Mouse (Mus musculus) brain, embryonic 18.5 days (tissue): ENCODE results near the gene Adap1.

Experiments
- DNase-seq: peaks from one replicate; pipeline ENCODE4 v3.0.0-alpha.2; 2012; ENCODE audit warnings: low read depth, low spot score

Gene Adap1

GRCm38 (mm10) chr5:139325395-139325966 lies at the start of gene Adap1:
Adap1 (minus strand) TSS chr5:139325622.
- no peak for DNase-seq

GRCm38 (mm10) chr5:139374841-139375240 lies 49.4 kb upstream of the Adap1 start:
- DNase-seq, result no peak

GRCm38 (mm10) chr5:139373889-139374444 lies 48.5 kb upstream of the Adap1 start:
- DNase-seq, result no peak

- no peak for DNase-seq
Measured at GRCm38 (mm10) chr5:139373126-139373525, 47.7 kb upstream of the Adap1 start.

GRCm38 (mm10) chr5:139371631-139372401 lies 46.4 kb upstream of the Adap1 start:
- peak; percentile 72 for DNase-seq

- no peak for DNase-seq
Measured at GRCm38 (mm10) chr5:139371118-139371517, 45.7 kb upstream of the Adap1 start.

- no peak for DNase-seq
Measured at GRCm38 (mm10) chr5:139370336-139370735, 44.9 kb upstream of the Adap1 start.

- no peak for DNase-seq
Measured at GRCm38 (mm10) chr5:139368638-139369320, 43.4 kb upstream of the Adap1 start.

- DNase-seq, result no peak
Measured at GRCm38 (mm10) chr5:139367884-139368458, 42.5 kb upstream of the Adap1 start.

GRCm38 (mm10) chr5:139366484-139366883 lies 41.1 kb upstream of the Adap1 start:
- DNase-seq, result no peak

GRCm38 (mm10) chr5:139365827-139366226 lies 40.4 kb upstream of the Adap1 start:
- DNase-seq, result no peak

- no peak for DNase-seq
Measured at GRCm38 (mm10) chr5:139364911-139365571, 39.6 kb upstream of the Adap1 start.

GRCm38 (mm10) chr5:139364260-139364910 lies 39.0 kb upstream of the Adap1 start:
- DNase-seq, result no peak

GRCm38 (mm10) chr5:139363858-139364257 lies 38.4 kb upstream of the Adap1 start:
- no peak for DNase-seq

- DNase-seq, result no peak
Measured at GRCm38 (mm10) chr5:139359244-139359643, 33.8 kb upstream of the Adap1 start.

- no peak for DNase-seq
Measured at GRCm38 (mm10) chr5:139358653-139359052, 33.2 kb upstream of the Adap1 start.

GRCm38 (mm10) chr5:139355235-139355772 lies 29.9 kb upstream of the Adap1 start:
- DNase-seq, result no peak

GRCm38 (mm10) chr5:139353946-139354345 lies 28.5 kb upstream of the Adap1 start:
- DNase-seq, result no peak

GRCm38 (mm10) chr5:139353496-139353895 lies 28.1 kb upstream of the Adap1 start:
- no peak for DNase-seq

GRCm38 (mm10) chr5:139352317-139352716 lies 26.9 kb upstream of the Adap1 start, which contains the start of gene Cyp2w1:
Cyp2w1 (plus strand) TSS chr5:139352617.
- DNase-seq, result no peak

GRCm38 (mm10) chr5:139351628-139352027 lies 26.2 kb upstream of the Adap1 start:
- no peak for DNase-seq
